Mouse (Mus musculus) hindbrain, embryonic 11.5 days (tissue): ENCODE measurements at regions not wholly inside any gene's neighbourhood (a gene's known extent, or its start where the extent isn't known, plus 50 kb on each side); places are given as distances from the start of the nearest gene placed in this dataset.

ENCODE experiments used
- ATAC-seq: fragments of 200-750 bp; cut with Nextera tagmentation; 2 replicates; pipeline ENCODE4 v1.8.0; 2017; ENCODE audit warnings: mild to moderate bottlenecking, moderate TSS enrichment, moderate library complexity; ENCODE audit not compliant: low FRiP score
- DNase-seq: peaks from one replicate; pipeline ENCODE4 v3.0.0-alpha.2; 2015; ENCODE audit warnings: low spot score
- H3K27ac ChIP-seq: fragments of 300-500 bp; sonication (generic); 2 replicates; pipeline ENCODE4 v1.5.1; 2014; ENCODE audit warnings: mild to moderate bottlenecking, low read depth, low read length
- H3K27me3 ChIP-seq: fragments of 300-500 bp; sonication (generic); 2 replicates; pipeline ENCODE4 v1.6.1; 2014; ENCODE audit warnings: mild to moderate bottlenecking, low read length, moderate library complexity, mixed read lengths; ENCODE audit not compliant: control insufficient read depth, insufficient read depth
- H3K36me3 ChIP-seq: fragments of 300-500 bp; sonication (generic); 2 replicates; pipeline ENCODE4 v1.6.1; 2014; ENCODE audit warnings: mild to moderate bottlenecking, low read length, moderate library complexity, mixed read lengths; ENCODE audit not compliant: control insufficient read depth, insufficient read depth
- H3K4me1 ChIP-seq: fragments of 300-500 bp; sonication (generic); replicated peaks from 2 replicates; pipeline ENCODE4 v1.6.1; 2014; ENCODE audit warnings: low read length, mixed read lengths; ENCODE audit not compliant: control insufficient read depth, insufficient read depth
- H3K4me2 ChIP-seq: fragments of 300-500 bp; sonication (generic); replicated peaks from 2 replicates; pipeline ENCODE4 v1.6.1; 2014; ENCODE audit warnings: mild to moderate bottlenecking, low read depth, low read length
- H3K4me3 ChIP-seq: fragments of 300-500 bp; sonication (generic); 2 replicates; pipeline ENCODE4 v1.5.1; 2014; ENCODE audit warnings: low read depth, low read length
- H3K9ac ChIP-seq: fragments of 300-500 bp; sonication (generic); 2 replicates; pipeline ENCODE4 v1.6.1; 2014; ENCODE audit warnings: low read depth, low read length
- H3K9me3 ChIP-seq: fragments of 300-500 bp; sonication (generic); 2 replicates; pipeline ENCODE4 v1.6.1; 2016; ENCODE audit warnings: low read length; ENCODE audit not compliant: control insufficient read depth
- WGBS: fragments of 180-500 bp; shearing (Covaris S2); extraction: QIAGEN DNeasy Blood & Tissue Kit; methylation state at CpG from one replicate; pipeline ENCODE4 v1.1.7; 2014; 5-methylcytosine and 5-hydroxymethylcytosine counted together

GRCm38 (mm10) chr13:103423417-103423816 is 89.1 kb upstream of the Mast4 start:
- WGBS, result 93% methylated on average over 8 of the region's 8 CpGs
- Histone ChIP-seq H3K27me3 (no peaks in the 10 kb centered on the region), H3K4me1 (no peaks in the 10 kb centered on the region), H3K4me2 (no peak overlapping the region), H3K36me3 (no peaks in the 10 kb centered on the region), H3K27ac (no peak overlapping the region), H3K9me3 (no peaks in the 10 kb centered on the region), H3K9ac (no peak overlapping the region), H3K4me3 (no peak overlapping the region)
- ATAC-seq, result no peak
- no peak for DNase-seq

DNA sequence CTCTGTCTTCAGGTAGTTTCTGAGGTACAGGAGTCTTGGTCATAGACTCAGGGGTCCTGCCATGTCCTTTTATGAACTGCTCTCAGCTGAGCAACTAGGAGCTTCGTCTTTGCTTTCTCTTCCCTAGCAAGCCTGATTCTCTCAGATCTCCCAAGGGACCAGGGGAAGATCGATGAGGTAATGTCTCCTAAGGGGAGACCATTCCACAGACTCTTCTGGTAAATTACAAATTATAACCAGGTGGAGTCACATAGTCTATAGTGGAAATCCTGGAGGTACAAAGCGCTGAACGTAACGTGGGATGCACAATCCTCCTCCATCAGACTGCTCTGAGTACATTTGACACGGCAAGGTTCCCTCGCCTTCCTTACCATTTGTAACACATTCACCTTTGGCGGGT is 88.7 kb upstream of the Mast4 start:
- Histone ChIP-seq H3K27me3 (no peaks in the 10 kb centered on the region), H3K9ac (no peak overlapping the region), H3K4me2 (no peak overlapping the region), H3K36me3 (no peaks in the 10 kb centered on the region), H3K9me3 (no peaks in the 10 kb centered on the region), H3K27ac (no peak overlapping the region), H3K4me3 (no peak overlapping the region), H3K4me1 (no peaks in the 10 kb centered on the region)
- ATAC-seq (no peak), DNase-seq (no peak)
- WGBS, result 92% methylated on average over 8 of the region's 8 CpGs

- no peak overlapping the region for H3K9ac ChIP-seq
- no peak for ATAC-seq
- no peaks in the 10 kb centered on the region for H3K36me3 ChIP-seq
- no peak for DNase-seq
- no peak overlapping the region for H3K4me2 ChIP-seq
- no peak overlapping the region for H3K27ac ChIP-seq
- H3K27me3 ChIP-seq, result no peaks in the 10 kb centered on the region
- no peak overlapping the region for H3K4me3 ChIP-seq
- WGBS, result 88% methylated on average over 3 of the region's 3 CpGs
- H3K9me3 ChIP-seq, result no peaks in the 10 kb centered on the region
- H3K4me1 ChIP-seq, result no peaks in the 10 kb centered on the region
Observed at GRCm38 (mm10) chr13:103419146-103419545, 84.8 kb upstream of the Mast4 start.

DNA sequence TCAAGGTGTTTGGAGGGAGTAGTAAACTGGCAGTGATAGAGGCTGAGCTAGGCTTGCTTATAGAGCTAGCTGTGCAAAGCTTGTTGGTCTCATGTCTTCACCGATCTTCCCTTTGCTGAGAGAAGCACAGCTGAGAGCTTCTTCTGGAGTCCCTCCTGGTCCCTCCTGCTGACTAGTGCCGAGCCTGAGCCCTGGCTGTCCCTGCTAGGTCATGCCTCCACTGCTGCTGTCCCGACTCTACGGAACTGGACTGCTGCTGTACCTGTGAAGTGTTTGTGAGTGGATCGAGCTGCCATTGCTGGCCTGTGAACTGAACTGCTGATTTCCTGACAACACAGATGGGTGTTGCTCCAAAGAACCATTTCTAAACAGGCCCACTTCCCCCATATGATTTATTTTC is 83.0 kb upstream of the Mast4 start:
- H3K36me3 ChIP-seq, result no peaks in the 10 kb centered on the region
- no peak overlapping the region for H3K9ac ChIP-seq
- H3K9me3 ChIP-seq, result no peaks in the 10 kb centered on the region
- no peaks in the 10 kb centered on the region for H3K27me3 ChIP-seq
- DNase-seq (no peak), ATAC-seq (no peak)
- 83% methylated on average over 5 of the region's 5 CpGs for WGBS
- H3K4me2 ChIP-seq, result no peak overlapping the region
- no peaks in the 10 kb centered on the region for H3K4me1 ChIP-seq
- H3K4me3 ChIP-seq, result no peak overlapping the region
- H3K27ac ChIP-seq, result no peak overlapping the region

DNA sequence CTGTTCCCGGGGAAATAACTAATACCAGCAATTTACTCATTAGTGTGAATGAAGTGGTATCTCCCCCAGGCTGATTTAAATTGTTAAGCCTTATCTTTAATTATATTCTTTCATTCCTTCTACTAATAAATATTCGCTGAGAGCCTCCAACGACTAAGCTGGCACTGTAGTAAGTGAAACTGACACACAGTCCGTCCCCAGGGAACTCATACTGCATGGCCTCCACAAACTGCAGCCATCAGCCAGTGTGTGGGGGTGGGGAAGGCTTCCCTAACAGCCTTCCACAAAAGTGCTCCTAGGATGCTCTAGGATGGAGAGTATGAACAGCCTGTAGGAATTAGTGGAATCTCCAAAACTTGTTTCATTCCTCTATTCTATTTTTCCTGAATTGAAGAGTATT is 81.0 kb upstream of the Mast4 start:
- H3K27ac ChIP-seq, result no peak overlapping the region
- no peaks in the 10 kb centered on the region for H3K9me3 ChIP-seq
- DNase-seq (no peak), ATAC-seq (no peak)
- H3K4me1 ChIP-seq, result no peaks in the 10 kb centered on the region
- H3K36me3 ChIP-seq, result no peaks in the 10 kb centered on the region
- H3K4me3 ChIP-seq, result no peak overlapping the region
- H3K27me3 ChIP-seq, result no peaks in the 10 kb centered on the region
- no peak overlapping the region for H3K4me2 ChIP-seq
- H3K9ac ChIP-seq, result no peak overlapping the region
- 81% methylated on average over 4 of the region's 4 CpGs for WGBS

DNA sequence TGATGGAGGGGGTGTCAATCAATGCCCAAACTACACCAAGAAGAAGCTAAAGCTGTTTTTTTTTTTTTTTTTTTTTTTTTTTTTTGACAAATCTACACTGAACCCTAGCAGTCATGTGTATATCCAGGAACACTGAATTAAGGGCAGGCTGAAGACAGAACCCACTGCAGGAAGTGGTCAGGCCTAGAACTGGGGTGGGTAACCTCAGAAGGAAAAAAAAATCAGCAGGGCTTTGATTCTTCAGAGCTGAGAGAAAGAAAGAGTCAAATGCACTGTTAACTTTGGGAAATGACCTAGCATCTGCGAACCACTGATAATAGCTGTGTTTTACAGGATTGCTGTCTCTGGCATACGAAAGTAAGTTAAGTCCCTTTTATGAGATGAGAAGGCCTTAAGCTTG is 78.3 kb upstream of the Mast4 start:
- ATAC-seq (no peak), DNase-seq (no peak)
- H3K4me2 ChIP-seq, result no peak overlapping the region
- H3K9me3 ChIP-seq, result no peaks in the 10 kb centered on the region
- H3K4me3 ChIP-seq, result no peak overlapping the region
- 93% methylated on average over 2 of the region's 2 CpGs for WGBS
- H3K27ac ChIP-seq, result no peak overlapping the region
- H3K4me1 ChIP-seq, result no peaks in the 10 kb centered on the region
- no peaks in the 10 kb centered on the region for H3K36me3 ChIP-seq
- no peaks in the 10 kb centered on the region for H3K27me3 ChIP-seq
- H3K9ac ChIP-seq, result no peak overlapping the region

DNA sequence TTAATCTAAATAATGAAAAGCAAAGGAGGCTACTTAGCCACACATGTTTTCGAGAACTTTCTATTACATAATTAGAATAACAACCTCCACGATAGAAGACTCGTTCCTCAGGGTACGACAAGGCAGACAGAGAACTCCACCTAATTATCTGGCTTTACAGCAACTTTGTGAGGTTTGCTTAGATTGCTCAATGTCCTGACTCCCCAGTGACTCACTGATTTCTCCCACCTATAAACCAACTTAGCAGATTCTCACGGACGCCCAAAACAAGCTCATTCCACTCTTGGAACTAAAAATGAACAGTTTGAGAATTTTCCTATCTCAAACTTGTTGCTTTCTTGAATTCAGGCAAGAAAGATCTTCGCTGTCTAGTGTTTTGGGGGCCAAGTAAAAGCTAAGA is 75.0 kb upstream of the Mast4 start:
- ATAC-seq (no peak), DNase-seq (no peak)
- Histone ChIP-seq H3K9ac (no peak overlapping the region), H3K4me3 (no peak overlapping the region), H3K4me1 (no peaks in the 10 kb centered on the region), H3K36me3 (no peaks in the 10 kb centered on the region), H3K27me3 (no peaks in the 10 kb centered on the region), H3K9me3 (no peaks in the 10 kb centered on the region), H3K27ac (no peak overlapping the region), H3K4me2 (no peak overlapping the region)
- 89% methylated on average over 7 of the region's 7 CpGs for WGBS

DNA sequence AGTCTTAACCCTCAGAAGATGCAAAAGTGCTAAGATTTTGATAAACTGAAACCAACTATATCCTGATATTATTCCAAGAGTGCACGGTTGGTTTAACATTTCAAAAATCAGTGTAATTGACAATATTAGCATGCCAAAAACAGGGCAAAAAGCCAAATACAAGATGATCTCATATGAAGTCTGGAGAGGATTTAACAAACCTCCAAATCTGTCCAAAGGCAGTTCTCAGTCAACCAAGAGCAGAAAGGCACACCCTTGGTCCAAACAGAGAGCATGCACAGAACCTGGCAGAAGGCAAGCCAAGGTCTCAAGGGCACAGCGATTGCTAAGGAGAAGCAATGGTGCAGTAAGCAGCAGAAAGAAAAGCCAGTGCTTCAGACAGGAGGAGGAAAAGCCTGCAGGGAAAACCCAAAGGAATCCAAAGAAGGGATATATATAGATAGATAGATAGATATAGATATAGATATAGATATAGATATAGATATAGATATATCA is 62.3 kb upstream of the Mast4 start:
- Histone ChIP-seq H3K4me1 (no peaks in the 10 kb centered on the region), H3K9ac (no peak overlapping the region), H3K27me3 (no peaks in the 10 kb centered on the region), H3K9me3 (no peaks in the 10 kb centered on the region), H3K27ac (no peak overlapping the region), H3K36me3 (no peaks in the 10 kb centered on the region), H3K4me3 (no peak overlapping the region), H3K4me2 (no peak overlapping the region)
- ATAC-seq, result no peak
- DNase-seq, result no peak
- 99% methylated on average over 2 of the region's 2 CpGs for WGBS

DNA sequence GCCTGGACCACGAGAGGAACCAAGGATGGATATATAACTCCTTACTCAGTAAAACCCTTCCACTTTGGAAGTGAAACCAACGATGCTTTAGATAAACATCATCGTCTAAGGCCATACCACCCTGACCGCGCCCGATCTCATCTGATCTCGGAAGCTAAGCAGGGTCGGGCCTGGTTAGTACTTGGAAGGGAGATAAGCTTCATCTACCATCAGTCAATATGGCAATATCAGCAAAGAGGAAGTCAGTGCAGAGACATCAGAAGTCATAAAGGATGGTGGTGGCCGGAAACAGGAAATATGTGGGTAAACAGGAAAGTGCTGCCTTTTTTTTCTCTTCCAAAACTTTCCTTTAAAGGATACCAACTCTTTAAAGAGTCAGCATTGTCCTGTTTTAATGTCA is 61.8 kb upstream of the Mast4 start:
- H3K4me2 ChIP-seq, result no peak overlapping the region
- 88% methylated on average over 9 of the region's 9 CpGs for WGBS

More for the DNA sequence above, 61.8 kb upstream of the Mast4 start:
- Histone ChIP-seq H3K9ac (no peak overlapping the region), H3K36me3 (no peaks in the 10 kb centered on the region), H3K9me3 (no peaks in the 10 kb centered on the region), H3K4me1 (no peaks in the 10 kb centered on the region), H3K4me3 (no peak overlapping the region), H3K27ac (no peak overlapping the region), H3K27me3 (no peaks in the 10 kb centered on the region)
- ATAC-seq (no peak), DNase-seq (no peak)
